Mouse (Mus musculus): ENCODE measurements around the gene Washc4. TPM values are rescaled to one million over a fixed set of nuclear protein-coding genes. Genes with fewer than 3 reads are reported as not detected.

The Washc4 gene
- polyA plus RNA-seq, 1 experiment: 2.2 TPM

- TF ChIP-seq GATA1 (IDR thresholded peaks at IDR 0.05; ENCODE audit: low read length): no peak
These were observed 80.5 kb downstream of the Washc4 start for GRCm38 (mm10) chr10:83624065-83624464.

DNA sequence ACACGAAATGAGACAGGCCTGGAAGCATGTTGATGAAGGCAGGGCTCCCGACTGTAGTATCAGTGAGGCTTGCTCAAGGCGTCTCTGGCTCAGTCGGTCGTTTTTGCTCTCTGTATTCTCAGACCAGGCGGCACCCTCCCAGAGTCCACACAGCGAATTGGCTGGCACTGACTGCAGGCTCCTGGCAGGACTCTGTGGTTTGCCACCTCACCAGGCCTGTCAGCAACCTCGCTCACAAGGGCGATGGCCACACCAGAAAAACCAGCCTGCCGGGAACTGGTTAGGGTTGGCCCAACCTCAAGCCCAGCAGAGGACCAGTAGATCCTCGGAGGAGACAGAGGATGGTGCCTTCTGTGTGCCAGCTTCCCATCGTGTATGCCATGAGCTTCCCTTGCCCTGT, 81.3 kb downstream of the Washc4 start:
- no peak for TF ChIP-seq GATA1 (IDR thresholded peaks at IDR 0.05; ENCODE audit: low read length)

DNA sequence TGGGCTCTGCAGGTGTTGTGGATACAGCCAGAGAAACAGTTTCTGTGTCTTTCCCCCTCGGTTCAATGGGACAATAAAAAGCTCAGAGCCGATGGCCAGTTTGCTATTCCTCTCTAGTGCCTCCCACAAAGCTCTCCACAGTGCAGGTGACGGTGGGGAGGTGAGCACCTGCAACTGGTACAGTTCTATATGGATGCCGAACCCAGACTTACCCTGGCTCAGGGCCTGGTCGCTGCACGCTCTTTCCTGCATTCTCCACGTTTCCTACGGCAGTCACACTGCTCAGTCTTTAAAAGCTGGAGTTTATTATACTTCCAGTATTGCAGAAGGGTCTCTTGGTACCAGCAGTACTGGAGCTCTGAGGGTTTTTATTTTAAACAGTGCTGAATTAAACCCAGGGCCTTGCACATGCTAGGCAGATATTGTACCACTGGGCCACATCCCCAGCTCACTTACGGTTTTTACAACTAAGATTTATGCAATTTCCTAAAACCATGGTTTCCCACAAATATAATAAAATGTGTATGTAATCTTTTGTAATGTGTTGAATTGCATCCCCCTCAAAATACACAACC, 83.6 kb downstream of the Washc4 start:
- no peak for TF ChIP-seq GATA1 (IDR thresholded peaks at IDR 0.05; ENCODE audit: low read length)

- TF ChIP-seq GATA1 (IDR thresholded peaks at IDR 0.05; ENCODE audit: low read length): no peak
These were observed 84.7 kb downstream of the Washc4 start for GRCm38 (mm10) chr10:83628241-83628640.

- no peak for TF ChIP-seq GATA1 (IDR thresholded peaks at IDR 0.05; ENCODE audit: low read length)
These were observed 85.7 kb downstream of the Washc4 start for GRCm38 (mm10) chr10:83629190-83629781.

DNA sequence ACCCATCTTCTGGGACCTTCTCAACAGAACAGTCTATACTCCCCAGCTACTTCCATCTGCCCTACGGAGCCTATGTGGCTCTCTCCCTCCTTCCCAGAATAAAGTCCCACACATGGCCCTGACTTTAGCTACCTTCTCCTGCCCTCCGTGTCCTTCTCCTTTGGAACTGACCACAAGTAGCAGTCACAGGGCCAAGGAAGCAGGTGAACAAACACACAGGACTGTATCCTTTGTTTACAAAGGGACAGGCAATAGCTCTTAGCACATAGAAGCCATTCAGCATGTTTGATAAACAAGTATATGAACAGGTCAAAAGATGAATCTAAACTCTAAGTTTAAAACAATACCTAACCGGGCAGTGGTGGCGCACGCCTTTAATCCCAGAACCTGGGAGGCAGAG, 86.3 kb downstream of the Washc4 start:
- TF ChIP-seq GATA1 (IDR thresholded peaks at IDR 0.05; ENCODE audit: low read length): no peak

DNA sequence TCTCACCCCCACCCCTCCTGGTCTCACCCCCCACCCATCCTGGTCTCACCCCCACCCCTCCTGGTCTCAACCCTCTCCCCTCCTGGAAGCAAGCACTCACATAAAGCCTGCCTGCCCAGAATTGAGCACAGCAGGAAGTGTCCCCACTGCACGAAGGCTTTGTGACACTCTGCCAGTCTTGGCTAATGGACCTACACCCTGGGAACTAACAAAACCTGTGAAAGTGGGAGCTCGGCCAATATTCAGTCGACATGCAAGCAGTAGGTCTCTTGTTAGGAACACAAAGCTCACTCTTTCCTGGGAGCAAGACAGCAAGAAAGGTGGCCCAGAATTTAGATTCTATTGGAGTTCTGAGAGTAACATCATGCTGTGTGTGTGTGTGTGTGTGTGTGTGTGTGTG, 87.3 kb downstream of the Washc4 start:
- TF ChIP-seq GATA1 (IDR thresholded peaks at IDR 0.05; ENCODE audit: low read length): no peak

DNA sequence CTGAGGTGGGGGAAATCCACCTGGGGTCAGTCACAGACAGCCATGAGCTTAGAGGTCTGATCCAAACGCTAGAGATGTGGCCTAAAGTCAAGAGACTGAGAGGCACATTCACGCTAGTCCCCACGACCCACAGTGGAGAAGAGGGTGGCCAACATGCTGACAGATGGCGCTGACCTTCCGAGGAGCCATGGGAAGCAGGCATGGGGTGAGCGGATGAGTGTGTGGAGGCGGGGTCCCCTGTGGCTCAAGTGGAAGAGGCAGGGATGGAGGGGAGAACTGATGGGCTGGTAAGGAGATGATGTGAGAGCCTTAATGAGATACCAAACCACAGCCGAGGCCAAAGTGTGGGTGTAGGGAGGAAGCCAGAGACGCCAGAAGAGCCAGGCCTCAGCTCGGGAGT, 88.2 kb downstream of the Washc4 start:
- no peak for TF ChIP-seq GATA1 (IDR thresholded peaks at IDR 0.05; ENCODE audit: low read length)

DNA sequence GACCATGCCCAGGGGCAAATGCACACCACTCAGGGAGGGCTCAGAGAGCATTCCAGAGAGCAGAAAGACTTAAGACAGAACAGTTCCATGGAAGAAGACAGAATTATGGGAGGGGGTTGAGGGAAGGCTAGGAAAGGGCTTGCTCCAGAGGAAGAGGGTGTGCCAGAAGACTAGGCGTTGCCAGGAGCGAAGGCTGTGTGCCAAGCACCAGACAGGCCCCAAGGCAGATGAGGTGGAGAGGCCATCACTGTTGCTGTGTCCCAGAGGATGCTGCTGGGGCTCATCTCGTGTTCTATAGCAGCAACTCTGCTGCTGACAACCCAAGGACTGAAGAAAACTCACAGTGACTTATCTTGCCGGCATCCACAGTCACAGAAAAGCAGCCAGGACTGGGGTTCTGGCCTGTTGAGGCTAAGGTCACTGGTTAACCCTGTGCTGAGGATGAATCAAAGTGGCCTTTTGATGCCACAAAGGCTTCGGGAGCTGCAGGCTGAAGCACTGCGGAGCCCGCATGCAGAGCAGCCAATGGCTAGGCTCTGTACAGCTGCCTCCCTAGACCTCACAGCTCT, 89.3 kb downstream of the Washc4 start:
- TF ChIP-seq GATA1 (IDR thresholded peaks at IDR 0.05; ENCODE audit: low read length): no peak

GRCm38 (mm10) chr10:83634461-83634860, 90.9 kb downstream of the Washc4 start:
- no peak for TF ChIP-seq GATA1 (IDR thresholded peaks at IDR 0.05; ENCODE audit: low read length)

GRCm38 (mm10) chr10:83636191-83636590, 92.6 kb downstream of the Washc4 start:
- TF ChIP-seq GATA1 (IDR thresholded peaks at IDR 0.05; ENCODE audit: low read length): no peak

GRCm38 (mm10) chr10:83637295-83637694, 93.7 kb downstream of the Washc4 start:
- TF ChIP-seq GATA1 (IDR thresholded peaks at IDR 0.05; ENCODE audit: low read length): no peak

DNA sequence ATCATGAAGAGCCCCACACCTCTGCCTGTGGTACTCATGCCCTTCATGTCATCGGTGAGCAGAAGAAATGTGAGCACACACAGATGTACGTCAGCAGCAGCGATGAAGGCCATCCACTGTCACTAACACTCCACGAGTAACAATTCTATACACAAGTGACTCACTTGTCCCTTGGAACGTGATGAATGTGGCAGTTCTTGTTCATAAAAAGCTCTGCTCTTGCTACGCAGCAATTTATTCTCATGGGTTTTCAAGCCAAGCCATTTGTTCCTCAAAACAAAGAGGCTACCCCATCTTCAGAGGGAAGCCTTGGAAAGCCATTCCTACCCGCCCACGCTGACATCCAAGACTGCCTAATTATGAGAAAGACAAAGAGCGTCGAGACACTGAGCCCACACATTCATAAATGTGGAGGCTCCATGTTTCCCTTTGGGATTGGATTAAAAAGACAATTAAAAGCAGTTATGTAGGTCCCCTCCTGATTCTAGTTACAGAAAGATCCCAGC, 96.4 kb downstream of the Washc4 start:
- TF ChIP-seq GATA1 (IDR thresholded peaks at IDR 0.05; ENCODE audit: low read length): no peak

DNA sequence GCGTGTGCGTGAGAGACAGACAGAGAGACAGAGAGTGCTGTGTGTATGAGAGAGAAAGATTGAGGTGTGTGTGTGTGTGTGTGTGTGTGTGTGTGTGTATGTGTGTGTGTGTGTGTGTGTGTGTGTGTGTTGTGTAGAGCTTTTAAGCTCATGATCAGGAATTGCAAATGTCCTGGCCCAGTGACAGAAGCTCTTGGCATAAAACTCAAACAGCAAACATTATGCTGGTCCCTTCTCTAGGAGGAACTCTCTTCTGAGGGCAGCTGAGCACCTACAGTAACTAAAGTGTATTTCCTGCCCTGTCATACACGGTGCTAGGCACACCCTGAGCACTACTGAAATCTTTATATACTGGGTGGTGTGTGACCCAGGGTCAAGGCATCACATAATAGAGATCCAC, 98.1 kb downstream of the Washc4 start:
- no peak for TF ChIP-seq GATA1 (IDR thresholded peaks at IDR 0.05; ENCODE audit: low read length)

DNA sequence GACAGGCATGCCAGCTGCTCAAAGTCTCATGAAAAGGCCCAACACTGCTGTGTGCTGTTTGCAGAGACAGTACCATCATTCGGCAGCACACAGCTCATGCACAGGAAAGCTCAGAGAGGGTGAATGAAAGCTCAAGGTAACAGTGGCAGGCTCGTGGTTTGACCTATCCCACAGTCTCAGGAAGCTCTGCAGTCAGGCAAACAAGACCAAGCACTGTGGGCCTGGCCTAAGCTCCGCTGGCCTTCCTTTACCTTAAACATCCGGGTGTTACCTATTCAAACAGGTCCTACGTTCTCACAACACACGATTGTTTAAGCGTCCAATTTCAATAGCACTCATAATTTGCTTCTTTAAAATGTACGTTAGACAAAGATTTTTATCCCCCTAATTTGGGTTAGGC, 100.6 kb downstream of the Washc4 start:
- TF ChIP-seq GATA1 (IDR thresholded peaks at IDR 0.05; ENCODE audit: low read length): no peak

- peak; percentile 79 for TF ChIP-seq GATA1 (IDR thresholded peaks at IDR 0.05; ENCODE audit: low read length)
These were observed 101.5 kb downstream of the Washc4 start for GRCm38 (mm10) chr10:83644865-83645715.
